Mouse (Mus musculus) MEL (cell line): ENCODE data around the gene Gm20388. TPM values are rescaled to one million over a fixed set of nuclear protein-coding genes. Genes with fewer than 3 reads are reported as not detected.

Source experiments
- DNase-seq: peaks from one replicate; pipeline ENCODE4 v3.0.0; 2011; ENCODE audit warnings: low read depth, low spot score
- H3K27ac ChIP-seq: 2 replicates; pipeline ENCODE4 v1.5.1; 2012; ENCODE audit warnings: low read depth, mild to moderate bottlenecking, control low read depth, low read length, moderate library complexity; ENCODE audit not compliant: control insufficient read depth
- H3K27me3 ChIP-seq, 2 experiments: fragments of 150-350 bp in 1 of 2; sonication (generic) in 1 of 2; 2 replicates each; pipeline ENCODE4 v1.6.1; 2012; ENCODE audit warnings: low read length in 2 of 2, mild to moderate bottlenecking in 2 of 2, improper control_type of control experiment in 1 of 2, moderate library complexity in 1 of 2; ENCODE audit not compliant: insufficient read depth in 2 of 2, control insufficient read depth in 1 of 2
- H3K36me3 ChIP-seq, 2 experiments: 2 replicates each; pipeline ENCODE4 v1.6.1; 2012 to 2014; ENCODE audit warnings: low read length in 2 of 2, improper control_type of control experiment in 1 of 2, inconsistent platforms in 1 of 2, mild to moderate bottlenecking in 1 of 2; ENCODE audit not compliant: insufficient read depth in 2 of 2, control insufficient read depth in 1 of 2
- H3K4me1 ChIP-seq, 2 experiments: fragments of 150-350 bp in 1 of 2; sonication (generic) in 1 of 2; 2 replicates each; pipeline ENCODE4 v1.6.1; 2012; ENCODE audit warnings: low read length in 2 of 2, improper control_type of control experiment in 1 of 2, mild to moderate bottlenecking in 1 of 2; ENCODE audit not compliant: insufficient read depth in 2 of 2, control insufficient read depth in 1 of 2
- H3K4me3 ChIP-seq, 2 experiments: fragments of 150-350 bp in 1 of 2; sonication (generic) in 1 of 2; 2 replicates each; pipeline ENCODE4 v1.5.1; 2012; ENCODE audit warnings: low read depth in 2 of 2, low read length in 2 of 2, mild to moderate bottlenecking in 2 of 2, moderate library complexity in 2 of 2, control low read depth in 1 of 2, improper control_type of control experiment in 1 of 2; ENCODE audit not compliant: control insufficient read depth in 1 of 2, insufficient read depth in 1 of 2
- H3K79me2 ChIP-seq: 2 replicates; pipeline ENCODE4 v1.6.1; 2012; ENCODE audit warnings: mild to moderate bottlenecking, low read length, moderate library complexity; ENCODE audit not compliant: control insufficient read depth, poor library complexity, insufficient read depth
- H3K9ac ChIP-seq: 2 replicates; pipeline ENCODE4 v1.6.1; 2012; ENCODE audit warnings: low read depth, mild to moderate bottlenecking, control low read depth, low read length, moderate library complexity; ENCODE audit not compliant: control insufficient read depth, poor library complexity, severe bottlenecking
- H3K9me3 ChIP-seq: fragments of 150-350 bp; sonication (generic); replicated peaks from 2 replicates; pipeline ENCODE4 v1.6.1; 2012; ENCODE audit warnings: mild to moderate bottlenecking, low read length, improper control_type of control experiment, moderate library complexity; ENCODE audit not compliant: insufficient read depth
- CHD2 ChIP-seq: IDR thresholded peaks from 2 replicates; pipeline ENCODE4 v1.6.1; 2011; ENCODE audit warnings: low read length, improper control_type of control experiment
- CTCF ChIP-seq, 3 experiments: IDR thresholded peaks in 2 of 3; conservative IDR thresholded peaks in 1 of 3; 2 replicates each; pipeline ENCODE4 v1.5.1; 2011 to 2012; ENCODE audit warnings: low read length in 3 of 3, low read depth in 2 of 3, mild to moderate bottlenecking in 2 of 3, improper control_type of control experiment in 1 of 3, inconsistent platforms in 1 of 3, mixed read lengths in 1 of 3, moderate library complexity in 1 of 3; ENCODE audit not compliant: control insufficient read depth in 1 of 3, insufficient read depth in 1 of 3, poor library complexity in 1 of 3, severe bottlenecking in 1 of 3
- E2F4 ChIP-seq: IDR thresholded peaks from 2 replicates; pipeline ENCODE4 v1.6.1; 2011; ENCODE audit warnings: low read depth, low read length, improper control_type of control experiment, borderline replicate concordance
- ELF1 ChIP-seq: IDR thresholded peaks from 2 replicates; pipeline ENCODE4 v1.6.1; 2014; ENCODE audit warnings: low read depth, mild to moderate bottlenecking, inconsistent platforms, low read length, improper control_type of control experiment, moderate library complexity
- GABPA ChIP-seq: IDR thresholded peaks from 2 replicates; pipeline ENCODE4 v1.6.1; 2012; ENCODE audit warnings: low read depth, mild to moderate bottlenecking, inconsistent platforms, low read length, improper control_type of control experiment, moderate library complexity
- HCFC1 ChIP-seq: IDR thresholded peaks from 2 replicates; pipeline ENCODE4 v1.6.1; 2012; ENCODE audit warnings: low read depth, mild to moderate bottlenecking, inconsistent platforms, low read length, improper control_type of control experiment, moderate library complexity
- KAT2A ChIP-seq: conservative IDR thresholded peaks from 2 replicates; pipeline ENCODE4 v1.6.1; 2012; ENCODE audit warnings: low read depth, low read length, improper control_type of control experiment, inconsistent platforms
- MAX ChIP-seq: IDR thresholded peaks from 2 replicates; pipeline ENCODE4 v1.6.1; 2011; ENCODE audit warnings: low read length, improper control_type of control experiment
- MEF2A ChIP-seq: IDR thresholded peaks from 2 replicates; pipeline ENCODE4 v1.6.1; 2014; ENCODE audit warnings: low read depth, mild to moderate bottlenecking, inconsistent platforms, low read length, improper control_type of control experiment; ENCODE audit not compliant: poor library complexity, insufficient replicate concordance, severe bottlenecking; ENCODE audit errors: extremely low read depth
- MXI1 ChIP-seq: IDR thresholded peaks from 2 replicates; pipeline ENCODE4 v1.6.1; 2011; ENCODE audit warnings: mild to moderate bottlenecking, low read depth, low read length, improper control_type of control experiment
- MYB ChIP-seq: IDR thresholded peaks from 2 replicates; pipeline ENCODE4 v1.6.1; 2011; ENCODE audit warnings: mild to moderate bottlenecking, low read depth, low read length, improper control_type of control experiment
- MYC ChIP-seq: IDR thresholded peaks from 2 replicates; pipeline ENCODE4 v1.6.1; 2011; ENCODE audit warnings: low read depth, mild to moderate bottlenecking, low read length, improper control_type of control experiment, moderate library complexity
- POLR2A ChIP-seq, 2 experiments: IDR thresholded peaks; 2 replicates each; pipeline ENCODE4 v1.6.1; 2011 to 2012; ENCODE audit warnings: low read length in 2 of 2, mild to moderate bottlenecking in 2 of 2, control low read depth in 1 of 2, improper control_type of control experiment in 1 of 2, low read depth in 1 of 2, moderate library complexity in 1 of 2; ENCODE audit not compliant: control insufficient read depth in 1 of 2, insufficient read depth in 1 of 2, poor library complexity in 1 of 2
- POLR2AphosphoS5 ChIP-seq: IDR thresholded peaks from 2 replicates; pipeline ENCODE4 v1.6.1; 2012; ENCODE audit warnings: low read depth, borderline replicate concordance, mild to moderate bottlenecking, inconsistent platforms, low read length, moderate library complexity, mixed read lengths
- RAD21 ChIP-seq: IDR thresholded peaks from 2 replicates; pipeline ENCODE4 v1.6.1; 2011; ENCODE audit warnings: mild to moderate bottlenecking, low read depth, low read length, improper control_type of control experiment
- SIN3A ChIP-seq: IDR thresholded peaks from 2 replicates; pipeline ENCODE4 v1.6.1; 2012; ENCODE audit warnings: low read length, improper control_type of control experiment, inconsistent platforms
- SMC3 ChIP-seq: IDR thresholded peaks from 2 replicates; pipeline ENCODE4 v1.6.1; 2011; ENCODE audit warnings: low read depth, low read length, improper control_type of control experiment
- TCF12 ChIP-seq: IDR thresholded peaks from 2 replicates; pipeline ENCODE4 v1.6.1; 2014; ENCODE audit warnings: low read depth, mild to moderate bottlenecking, inconsistent platforms, low read length, improper control_type of control experiment, moderate library complexity
- UBTF ChIP-seq: IDR thresholded peaks from 2 replicates; pipeline ENCODE4 v1.6.1; 2012; ENCODE audit warnings: low read depth, mild to moderate bottlenecking, inconsistent platforms, low read length, improper control_type of control experiment, moderate library complexity, borderline replicate concordance; ENCODE audit not compliant: insufficient read depth
- ZNF384 ChIP-seq: IDR thresholded peaks from 2 replicates; pipeline ENCODE4 v1.6.1; 2012; ENCODE audit warnings: low read depth, mild to moderate bottlenecking, inconsistent platforms, low read length, improper control_type of control experiment
- polyA plus RNA-seq, 2 experiments: library from polyadenylated mRNA; stranded (reverse) in 1 of 2; unstranded in 1 of 2; fragments of >175 nt in 1 of 2; fragments of >200 nt in 1 of 2; gene quantifications; 2 replicates each; pipeline versions ENCODE4 v1.2.1 to v1.2.4; 2012; ENCODE audit warnings: low replicate concordance in 2 of 2, low read depth in 1 of 2; ENCODE audit not compliant: insufficient read length in 2 of 2, insufficient read depth in 1 of 2, missing spikeins in 1 of 2
- total RNA-seq: library from RNA; depleted of rRNA; stranded (reverse); fragments of 300-350 nt; gene quantifications from 2 replicates; pipeline ENCODE4 v1.2.3, GENCODE M21; 2012

Gm20388 gene
- total and polyA plus RNA-seq, 3 experiments = 11.1 to 17.8 TPM; not detected in 1

DNA sequence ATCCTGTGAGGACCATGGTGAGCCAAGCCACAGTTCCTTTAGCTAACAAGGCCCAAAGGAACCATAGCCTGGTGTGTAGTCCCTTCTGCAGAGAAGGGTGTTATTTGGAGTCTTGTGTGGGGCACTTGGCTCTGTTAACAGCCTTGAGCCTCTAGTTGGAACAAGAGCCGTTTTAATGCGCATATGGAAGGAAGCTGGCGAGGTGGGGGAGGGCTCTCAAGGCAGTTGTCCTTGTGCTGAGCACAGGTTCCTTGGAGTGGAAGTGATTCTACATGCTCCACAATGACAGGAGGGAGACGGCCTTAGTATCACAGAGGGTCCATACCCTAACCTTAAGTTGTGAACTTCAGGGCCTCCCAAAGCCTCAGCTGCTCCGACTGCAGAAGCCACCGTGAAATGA, 446.9 kb downstream of the Gm20388 start:
- no peak overlapping the region for H3K9ac ChIP-seq
- H3K27ac ChIP-seq = no peak overlapping the region
- TF ChIP-seq KAT2A (no peak), E2F4 (no peak), CTCF (IDR thresholded peaks at IDR 0.05 in 2 of 3, conservative IDR thresholded peaks at IDR 0.05 in 1 of 3; ENCODE audit: control insufficient read depth in 1 of 3, insufficient read depth in 1 of 3, low read depth in 2 of 3, low read length in 3 of 3, poor library complexity in 1 of 3, severe bottlenecking in 1 of 3) (no peak), MYC (no peak), ELF1 (no peak), HCFC1 (no peak), SIN3A (no peak)
- no peaks in the 10 kb centered on the region for H3K9me3 ChIP-seq
- no peaks in the 10 kb centered on the region for H3K79me2 ChIP-seq
- no peak for DNase-seq
- no peak overlapping the region for H3K4me3 ChIP-seq
- H3K4me1 ChIP-seq = no peaks in the 10 kb centered on the region
- no peaks in the 10 kb centered on the region for H3K27me3 ChIP-seq
- no peaks in the 10 kb centered on the region for H3K36me3 ChIP-seq

- TF ChIP-seq SIN3A (no peak), KAT2A (no peak), UBTF (no peak), SMC3 (no peak), MAX (no peak), POLR2AphosphoS5 (no peak), ELF1 (no peak), MXI1 (no peak), MEF2A (no peak), MYB (no peak), TCF12 (no peak), POLR2A (IDR thresholded peaks at IDR 0.05; ENCODE audit: control insufficient read depth in 1 of 2, insufficient read depth in 1 of 2, low read depth in 1 of 2, low read length in 2 of 2, poor library complexity in 1 of 2) (no peak), CHD2 (no peak), ZNF384 (no peak), RAD21 (no peak), GABPA (no peak)
Measured at GRCm38 (mm10) chr8:120361301-120361700, 450.7 kb downstream of the Gm20388 start.

More at GRCm38 (mm10) chr8:120361301-120361700, 450.7 kb downstream of the Gm20388 start:
- no peak for DNase-seq
- Histone ChIP-seq H3K9me3 (no peaks in the 10 kb centered on the region), H3K4me3 (no peak overlapping the region), H3K9ac (no peak overlapping the region), H3K79me2 (no peaks in the 10 kb centered on the region), H3K4me1 (peaks cover 5 to 9% of the 10 kb centered on the region in 2 experiments; a peak in 3 of 4 replicates), H3K27ac (no peak overlapping the region), H3K27me3 (no peaks in the 10 kb centered on the region), H3K36me3 (peaks cover 0 to 7% of the 10 kb centered on the region in 2 experiments; a peak in 2 of 4 replicates)
